Mouse (Mus musculus) frontal cortex, adult (tissue): ENCODE results near the gene She.
"Not testable (repeated sequence)": the region's sequence is repeated elsewhere in the genome, so short reads cannot be mapped to it uniquely, and the experiment has no call there.

ENCODE experiments used
- ATAC-seq: cut with Nextera tagmentation; 2 replicates; pipeline ENCODE4 v1.9.2; 2017; ENCODE audit warnings: mild to moderate bottlenecking, moderate library complexity, mixed read lengths; ENCODE audit not compliant: low TSS enrichment

She gene

DNA sequence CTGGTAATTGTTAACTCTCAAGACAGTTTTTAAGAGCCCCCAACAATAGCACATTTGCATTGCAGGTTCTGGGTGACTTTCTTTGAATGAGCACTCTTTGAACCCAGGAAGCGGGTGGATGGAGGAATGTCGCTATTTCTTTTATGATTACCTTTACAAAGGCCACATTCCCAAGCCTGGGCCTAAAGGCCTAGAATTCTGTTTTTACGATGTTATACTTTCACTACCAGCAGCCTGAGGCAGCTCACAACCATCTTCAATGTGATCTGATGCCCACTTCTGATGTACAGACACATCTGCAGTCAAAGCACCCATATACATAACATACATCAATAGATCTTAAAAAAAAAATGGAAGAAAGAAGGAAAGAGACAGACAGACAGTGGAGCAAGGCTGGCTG is 32.1 kb downstream of the She start:
- ATAC-seq = not testable (repeated sequence)

DNA sequence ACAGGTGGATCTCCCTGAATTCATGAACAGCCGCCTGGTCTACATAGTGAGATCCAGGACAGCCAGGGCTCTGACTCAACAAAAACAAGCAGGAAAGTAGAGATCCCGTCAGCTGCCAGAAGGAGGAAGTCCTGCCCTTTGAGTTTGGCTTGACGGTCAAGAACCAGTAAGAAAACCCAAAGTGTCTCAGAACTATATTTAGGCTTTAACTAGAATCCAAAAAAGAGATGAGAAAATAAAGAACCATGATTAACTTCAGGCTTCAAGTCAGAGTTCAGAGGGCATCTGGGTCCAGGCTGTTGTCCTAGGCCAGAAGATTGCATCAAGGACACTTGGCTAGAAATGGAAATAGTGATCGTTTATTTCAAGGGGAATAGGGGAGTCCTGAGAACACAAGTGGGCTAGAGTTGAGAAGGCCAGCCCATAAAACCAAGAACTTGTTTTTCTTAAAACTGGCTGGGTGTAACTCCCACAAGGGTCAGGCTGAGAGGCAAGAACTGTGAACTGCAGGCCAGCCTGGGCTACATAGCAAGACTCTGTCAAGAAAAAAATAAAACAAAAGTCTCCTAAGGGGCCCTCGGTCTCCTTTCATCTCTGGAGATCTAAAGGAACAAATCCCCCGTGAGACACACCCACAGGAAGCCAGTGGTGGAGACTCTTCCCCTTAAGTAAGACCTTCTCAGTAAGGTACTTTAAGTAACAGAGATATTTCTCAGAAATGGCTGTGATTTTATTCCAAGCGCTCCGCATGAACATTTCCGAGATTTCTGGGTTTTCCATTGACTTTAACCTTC is 32.7 kb downstream of the She start:
- ATAC-seq = no peak

DNA sequence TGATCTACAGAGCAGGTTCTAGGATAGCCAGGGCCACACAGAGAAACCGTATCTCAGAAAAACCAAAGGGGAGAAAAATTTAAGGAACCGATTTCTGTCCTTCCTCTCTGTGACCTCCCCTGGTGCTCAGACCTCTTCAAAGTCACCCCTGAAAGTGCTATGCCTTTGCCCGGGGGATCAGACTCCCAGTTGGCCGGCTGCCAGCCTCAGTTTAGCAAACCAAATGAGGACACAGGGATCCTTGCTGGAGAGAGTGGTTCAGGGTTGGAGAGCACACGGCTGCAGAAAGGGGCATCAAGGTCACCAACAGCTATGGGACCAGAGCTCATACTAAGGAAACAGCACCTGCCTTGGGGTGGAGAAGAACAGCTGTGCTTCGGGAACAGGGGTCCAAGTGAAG is 33.9 kb downstream of the She start:
- ATAC-seq = no peak

DNA sequence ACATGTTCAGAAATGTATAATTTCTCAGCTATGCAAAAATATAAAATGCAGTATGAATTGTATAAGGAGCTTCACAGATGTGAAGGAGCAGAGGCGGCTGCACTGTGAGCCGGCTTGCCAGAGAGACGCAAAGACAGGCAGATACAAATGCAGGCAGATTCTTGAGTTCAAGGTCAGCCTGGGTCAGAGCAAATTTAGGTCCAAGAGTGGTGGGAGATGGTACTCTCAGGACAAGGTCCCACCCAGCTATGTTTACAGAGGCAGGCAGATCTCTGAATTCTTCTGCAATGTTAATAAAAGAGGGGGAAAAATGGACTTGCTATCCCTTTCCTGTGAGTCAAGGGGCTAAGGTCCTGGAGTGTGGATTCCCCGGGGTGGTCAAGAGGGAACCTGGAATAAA is 34.6 kb downstream of the She start:
- ATAC-seq = no peak

DNA sequence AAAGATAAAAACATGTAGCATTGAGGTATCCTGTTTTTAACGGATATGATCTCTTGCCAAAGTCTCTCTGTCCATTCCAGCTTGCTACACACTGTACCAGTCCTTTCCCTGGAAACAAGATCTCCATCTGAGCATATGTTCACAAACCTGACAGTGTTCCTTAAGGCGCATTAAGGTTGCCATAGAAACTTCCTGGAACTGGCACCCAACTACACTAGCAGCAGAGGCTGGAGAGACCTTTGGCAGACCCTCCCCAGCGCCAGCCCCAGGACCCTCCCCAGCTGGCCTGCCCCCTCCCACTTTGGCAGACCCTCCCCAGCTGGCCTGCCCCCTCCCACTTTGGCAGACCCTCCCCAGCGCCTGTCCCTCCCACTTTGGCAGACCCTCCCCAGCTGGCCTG is 36.5 kb downstream of the She start:
- peak; percentile 88 for ATAC-seq

DNA sequence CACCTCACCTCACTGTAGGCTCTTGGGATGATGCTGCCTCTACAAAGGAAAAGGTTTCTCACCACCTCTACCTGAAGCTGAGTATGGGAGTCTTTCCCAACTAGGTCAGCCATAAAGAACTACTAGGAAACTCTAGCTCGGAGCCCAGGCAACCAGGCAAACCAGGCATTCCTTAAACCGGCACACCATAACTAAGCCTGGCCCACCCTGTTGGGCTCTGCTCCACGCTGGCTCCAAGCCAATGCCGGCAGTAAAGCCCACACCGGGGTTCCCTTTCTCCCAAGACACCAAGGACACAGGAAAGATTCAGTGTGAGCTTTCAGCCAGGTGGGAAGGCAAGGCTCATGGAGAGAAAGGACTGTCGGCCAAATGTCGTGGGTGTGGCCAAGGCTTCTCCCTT is 37.2 kb downstream of the She start:
- no peak for ATAC-seq

DNA sequence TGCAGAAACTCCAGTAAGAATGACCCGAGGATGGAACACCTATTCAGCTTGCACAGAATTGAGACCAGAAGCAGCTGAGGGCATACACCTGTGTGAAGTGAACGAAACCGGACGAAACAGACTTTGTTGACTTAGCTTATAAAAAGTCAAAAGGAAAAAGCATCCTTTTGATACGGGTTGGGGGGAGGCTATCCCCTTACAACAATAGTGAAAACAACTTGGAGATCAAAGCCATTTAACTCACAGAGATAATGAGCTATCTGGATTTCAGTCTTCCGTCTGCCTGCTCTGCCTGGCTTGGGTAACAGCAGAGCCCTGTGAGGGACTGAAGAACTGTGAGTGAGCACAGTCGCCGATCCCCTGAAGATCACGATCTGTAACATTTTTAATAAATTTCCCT is 37.8 kb downstream of the She start:
- ATAC-seq = no peak

DNA sequence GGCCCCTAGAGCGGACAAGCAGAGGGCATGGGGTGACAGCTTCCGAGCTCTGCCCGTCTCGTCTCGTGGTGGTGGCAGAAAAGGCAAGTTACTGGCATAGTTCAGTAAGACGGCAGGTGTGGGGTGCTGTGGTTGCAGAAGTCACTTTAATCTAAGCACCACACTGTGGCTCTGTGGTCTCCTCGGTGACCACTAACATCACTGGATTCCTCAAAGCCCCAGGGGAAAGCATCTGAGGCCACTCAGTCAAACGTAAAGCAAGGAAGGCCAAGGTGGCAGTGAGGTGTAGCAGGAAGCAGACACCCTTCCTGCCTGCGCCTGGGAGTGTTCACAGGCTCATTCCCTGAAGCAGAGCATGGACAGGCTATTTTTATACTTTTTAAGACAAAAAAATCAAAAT is 38.4 kb downstream of the She start:
- no peak for ATAC-seq

DNA sequence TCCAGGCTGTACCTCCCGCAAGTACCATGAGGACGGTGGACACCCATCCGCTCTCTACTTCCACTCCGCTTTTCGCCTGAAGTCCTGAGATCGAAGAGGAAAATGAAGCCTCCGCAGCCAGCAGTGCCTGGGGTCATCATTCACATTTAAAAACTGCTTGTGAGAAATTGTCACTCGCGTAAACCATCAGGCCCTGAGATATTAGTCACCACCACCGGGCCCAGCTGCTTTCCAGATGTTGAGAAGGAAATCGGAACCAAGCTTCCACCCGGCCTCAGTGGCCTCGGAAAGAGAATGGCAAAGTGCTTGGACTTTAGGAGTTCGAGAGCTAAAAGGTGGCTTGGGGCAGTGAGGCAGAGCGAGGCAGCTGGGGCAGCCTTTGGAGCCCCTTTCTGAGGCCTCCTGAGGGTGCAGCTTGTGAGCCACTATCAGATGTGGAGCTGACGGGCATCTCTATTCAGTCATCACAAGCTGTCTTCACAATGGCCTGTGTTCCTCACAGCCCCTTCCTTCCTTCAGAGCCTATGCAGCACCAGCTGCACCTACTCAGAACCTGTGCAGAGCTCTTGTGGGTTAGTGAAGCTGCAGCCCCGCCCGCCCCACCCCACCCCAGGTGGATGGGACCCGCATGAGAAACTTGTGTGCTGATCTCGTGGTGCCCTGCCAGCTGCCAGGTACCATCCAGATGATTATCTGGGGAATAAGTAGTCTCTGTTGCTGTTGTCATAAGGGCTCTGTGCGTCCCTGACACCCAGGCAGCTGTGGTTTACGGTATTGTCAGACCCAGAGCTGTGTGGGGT is 39.5 kb downstream of the She start:
- ATAC-seq = no peak

DNA sequence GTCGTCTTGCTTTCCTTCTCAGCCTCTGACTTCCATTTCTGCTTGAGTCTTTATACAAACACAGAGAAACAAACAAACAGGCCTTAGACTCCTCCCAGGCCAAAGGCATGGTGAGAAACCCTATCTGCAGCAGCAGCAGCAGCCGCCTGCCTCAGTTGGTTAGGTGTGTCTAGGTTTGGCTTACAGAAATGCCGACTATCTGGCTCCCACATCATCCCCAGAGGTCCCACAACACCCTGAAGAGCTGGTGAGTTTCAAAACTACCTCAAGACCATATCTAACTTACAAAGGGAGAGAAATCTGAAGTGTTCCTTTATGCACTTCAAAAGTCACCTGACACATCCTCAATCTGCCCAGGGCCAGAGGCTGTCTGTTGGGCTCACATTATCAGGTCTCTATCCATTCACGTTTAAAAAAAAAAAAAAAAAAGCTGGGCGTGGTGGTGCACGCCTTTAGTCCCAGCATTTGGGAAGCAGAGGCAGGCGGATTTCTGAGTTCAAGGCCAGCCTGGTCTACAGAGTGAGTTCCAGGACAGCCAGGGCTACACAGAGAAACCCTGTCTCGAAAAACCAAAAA is 40.3 kb downstream of the She start:
- no peak for ATAC-seq

DNA sequence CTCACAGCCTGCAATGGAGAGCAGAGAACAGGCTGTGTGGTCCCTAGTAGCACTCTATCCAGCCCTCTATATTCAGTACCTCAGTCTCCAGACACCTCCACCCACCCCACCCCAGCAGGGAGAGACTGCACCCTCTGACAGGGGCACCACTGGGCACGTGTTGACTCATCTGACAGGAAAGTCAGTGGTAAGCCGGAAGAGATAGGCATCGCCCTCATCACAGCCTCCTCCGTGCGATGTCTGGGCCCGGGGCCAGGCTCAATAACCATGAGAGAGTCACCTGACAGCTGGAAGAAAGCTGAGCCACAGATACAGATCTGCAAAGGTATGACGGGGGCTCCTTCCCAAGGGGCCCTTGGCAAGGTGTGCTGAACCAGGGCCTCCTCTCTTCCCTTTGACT is 41.0 kb downstream of the She start:
- ATAC-seq = peak; percentile 41; the same call in 1 of the 2 replicates

DNA sequence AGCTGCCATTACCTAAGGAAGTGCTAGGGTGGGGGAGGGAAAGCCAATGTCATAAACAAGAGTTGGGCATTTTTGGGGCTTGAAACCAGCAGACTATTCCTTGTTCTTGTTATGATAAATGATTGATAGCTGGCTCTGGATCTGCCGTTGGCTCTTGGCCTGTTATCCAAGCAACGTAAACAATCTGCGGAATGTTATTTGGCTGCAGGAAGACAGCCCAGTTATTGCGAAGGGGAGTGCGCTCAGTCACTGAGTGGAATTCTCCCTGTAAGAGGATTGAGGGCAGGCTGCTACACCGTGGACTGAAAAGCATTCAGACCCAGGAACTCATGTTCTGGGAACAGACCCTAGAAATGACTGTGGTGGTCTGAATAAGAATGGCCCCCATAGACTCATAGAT is 41.5 kb downstream of the She start:
- ATAC-seq = no peak

DNA sequence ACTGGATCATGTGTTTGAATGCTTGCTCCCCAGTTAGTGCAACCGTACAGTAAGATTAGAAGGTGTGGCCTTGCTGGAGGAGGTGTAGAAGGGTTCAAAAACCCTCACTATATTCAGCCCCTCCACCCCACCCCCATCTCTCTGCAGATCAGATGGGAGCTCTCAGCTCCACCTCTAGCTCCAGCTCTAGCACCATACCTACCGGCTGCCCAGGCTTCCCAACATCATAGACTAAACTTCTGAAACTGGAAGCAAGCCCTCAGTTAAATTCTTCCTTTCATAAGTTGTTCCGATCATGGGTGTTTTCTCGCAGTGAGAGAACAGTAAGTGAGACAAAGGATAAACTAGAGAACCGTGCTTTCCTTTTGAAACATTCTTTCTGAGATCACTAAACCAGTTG is 42.9 kb downstream of the She start:
- ATAC-seq = no peak

DNA sequence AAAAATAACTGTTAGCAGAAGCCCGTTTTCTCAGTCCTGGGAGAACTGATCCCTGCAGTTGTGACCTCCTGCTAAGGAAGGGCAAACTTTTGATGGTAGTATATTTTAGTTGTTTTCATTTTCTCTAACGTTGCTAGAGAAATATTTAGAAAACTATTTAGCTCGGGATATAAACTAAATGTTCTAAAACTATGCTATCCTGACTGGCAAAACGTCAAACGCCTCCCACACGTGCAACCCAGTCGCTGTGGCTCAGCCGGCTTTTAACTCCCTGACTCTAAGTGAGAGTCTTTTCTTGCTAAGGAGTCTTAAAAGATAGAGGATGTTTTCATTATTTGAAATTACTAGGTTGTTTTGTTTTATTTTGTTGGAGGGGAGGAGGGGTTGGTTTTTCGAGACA is 43.9 kb downstream of the She start:
- no peak for ATAC-seq

DNA sequence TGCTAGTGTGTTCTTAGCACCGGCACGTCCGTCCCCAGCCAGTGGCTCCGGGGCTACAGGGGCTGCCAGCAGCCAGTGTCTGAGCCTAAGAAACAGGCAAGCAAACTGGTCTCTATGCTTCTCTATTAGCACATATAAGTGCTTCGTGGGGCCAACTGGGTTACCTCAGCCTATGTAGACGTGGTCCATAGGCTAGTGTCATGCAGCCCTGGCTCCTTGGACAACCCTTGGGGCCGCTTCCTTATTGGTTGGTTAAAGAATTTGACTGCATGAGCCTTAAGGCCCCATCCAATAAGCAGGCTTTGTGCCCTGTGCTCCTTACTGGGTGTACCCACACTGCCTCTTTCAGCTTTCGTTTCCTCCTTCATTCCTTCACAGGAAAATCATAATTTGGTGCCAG is 44.6 kb downstream of the She start:
- no peak for ATAC-seq

DNA sequence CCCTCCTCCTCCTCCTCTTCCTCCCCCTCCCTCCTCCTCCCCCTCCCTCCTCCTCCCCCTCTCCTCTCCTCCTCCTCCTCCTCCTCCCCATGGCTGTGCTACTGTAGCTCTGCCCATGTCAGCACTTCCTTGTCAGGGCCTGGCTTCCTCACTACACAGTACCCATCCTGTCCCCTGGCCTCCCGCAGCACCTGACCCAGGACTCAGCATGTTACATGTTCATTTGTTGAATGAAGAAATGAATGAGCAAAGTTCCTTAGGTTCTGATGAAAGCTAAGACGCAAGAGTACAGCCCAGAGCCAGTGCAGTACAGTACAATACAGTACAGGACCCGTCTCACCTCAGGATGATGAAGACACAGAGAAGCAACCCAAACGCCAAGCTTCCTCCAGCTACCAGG is 45.3 kb downstream of the She start:
- ATAC-seq = no peak

DNA sequence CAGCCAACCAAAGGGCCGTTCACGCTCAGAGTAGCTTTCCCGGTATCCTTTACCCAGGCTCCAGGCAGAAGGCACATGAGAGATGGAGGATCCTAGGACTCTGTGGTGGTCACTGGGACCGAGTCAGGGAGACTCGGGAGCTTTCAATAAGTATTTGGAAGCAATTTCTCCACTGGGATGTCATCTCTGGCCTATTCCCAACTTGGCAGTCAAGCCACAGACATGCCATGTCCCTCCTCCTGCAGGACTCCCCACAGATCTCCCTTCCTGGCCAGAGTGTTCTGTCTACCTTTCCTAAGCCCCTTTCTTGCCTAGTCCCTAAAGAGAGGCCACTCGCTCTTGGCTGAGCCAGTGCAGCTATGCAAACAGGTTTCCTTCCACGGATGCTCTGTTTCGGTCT is 46.0 kb downstream of the She start:
- no peak for ATAC-seq

DNA sequence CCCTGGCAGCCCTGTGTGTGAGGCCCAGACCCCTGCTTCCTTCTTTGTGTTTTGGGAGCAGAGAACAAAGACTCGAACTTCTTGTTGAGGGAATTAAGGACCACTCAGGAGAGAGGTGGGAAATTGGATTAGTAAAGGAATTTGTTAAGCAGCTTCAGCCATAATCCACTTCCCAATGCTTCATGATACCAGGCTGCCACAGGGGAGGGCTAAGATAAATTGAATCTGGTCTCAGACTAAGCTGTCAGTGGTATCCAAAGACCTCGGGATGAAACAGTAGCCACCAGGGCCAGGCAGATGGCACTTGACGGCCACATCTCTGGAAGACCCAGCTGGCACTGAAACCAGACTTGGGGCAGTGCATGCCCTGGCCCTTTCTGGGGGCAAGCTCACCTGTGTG is 47.3 kb downstream of the She start:
- no peak for ATAC-seq

DNA sequence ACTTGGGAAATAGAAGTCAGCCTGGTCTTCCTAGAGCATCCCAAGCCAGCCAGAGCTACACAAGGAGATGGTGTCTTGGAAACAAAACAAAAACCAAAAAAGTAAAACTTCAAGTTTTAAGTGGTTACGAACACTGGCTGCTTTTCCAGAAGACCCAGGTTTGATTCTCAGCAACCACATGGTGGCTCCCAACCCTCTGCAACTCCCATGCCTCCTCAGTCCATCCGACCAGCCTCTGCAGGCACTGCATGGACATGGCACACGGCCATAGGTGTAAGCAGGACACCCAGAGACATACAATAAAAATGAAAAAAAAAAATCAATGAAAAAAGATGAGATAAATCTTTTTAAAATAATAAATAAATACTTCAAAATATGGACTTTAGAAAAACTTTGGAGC is 48.2 kb downstream of the She start:
- ATAC-seq = no peak

DNA sequence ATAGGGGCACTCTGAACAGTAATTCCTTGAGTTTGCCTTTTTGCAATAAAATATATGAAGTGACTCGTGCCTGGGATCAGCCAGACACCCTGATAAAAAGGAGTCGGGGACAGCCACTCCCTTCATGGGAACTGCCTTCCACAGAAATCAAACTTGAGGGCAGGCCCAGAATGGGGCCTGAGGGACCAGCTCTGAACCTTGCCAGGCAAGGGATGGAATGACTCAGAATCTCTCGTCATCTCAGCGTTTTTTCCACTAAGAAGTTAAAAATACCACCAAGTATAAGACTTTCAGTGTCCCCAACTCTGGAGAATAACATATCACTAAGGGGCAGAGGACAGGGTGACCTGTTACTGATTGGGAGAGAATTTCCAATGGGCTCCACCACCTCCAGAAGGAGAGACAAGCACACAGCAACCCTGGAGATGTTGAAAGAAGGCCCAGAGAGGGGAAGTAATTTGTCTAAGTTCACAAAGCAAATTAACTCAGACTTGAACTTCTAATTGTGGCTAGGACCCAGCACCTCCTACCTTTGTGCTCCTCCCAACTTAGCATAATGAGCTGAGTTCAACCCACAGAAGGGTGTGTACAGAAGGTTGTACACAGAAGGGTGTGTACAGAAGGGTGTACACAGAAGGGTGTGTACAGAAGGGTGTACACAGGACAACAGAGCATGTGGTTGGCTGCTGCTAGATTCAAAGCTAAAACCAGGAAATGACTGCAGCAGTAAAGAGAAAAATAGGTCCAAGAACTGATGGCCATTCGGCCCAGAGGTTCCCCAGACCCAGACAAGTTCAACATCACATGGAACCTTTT is 49.1 kb downstream of the She start:
- no peak for ATAC-seq

DNA sequence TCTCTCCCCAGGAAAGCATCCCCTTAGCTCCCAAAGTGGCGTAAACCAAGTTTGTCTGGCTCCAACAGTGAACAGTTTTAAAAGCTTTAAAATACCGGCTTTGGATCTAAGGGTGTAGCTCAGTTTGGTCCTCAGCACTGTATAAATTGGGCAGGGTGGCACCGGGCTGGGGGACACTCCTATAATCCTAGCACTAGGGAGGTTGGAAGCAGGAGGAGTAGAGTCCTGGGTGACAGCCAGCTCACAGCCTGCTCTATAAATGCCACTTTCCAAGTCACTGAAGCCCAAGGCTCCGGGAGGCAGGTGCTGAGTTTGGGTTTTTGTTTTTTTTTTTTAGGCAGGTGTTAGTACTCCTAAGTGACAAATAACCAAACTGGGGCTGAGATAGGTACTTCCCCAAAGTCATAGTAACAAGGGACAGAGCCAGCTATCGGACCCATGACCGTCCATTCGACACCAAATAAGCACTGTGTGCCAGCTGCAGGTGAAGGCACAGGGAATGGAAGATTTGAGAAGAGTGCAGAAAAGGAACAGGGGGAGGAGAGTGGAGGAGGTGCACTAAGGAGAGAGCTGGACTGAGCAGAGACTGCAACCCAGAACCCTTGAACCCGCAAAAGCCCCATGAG is 51.5 kb downstream of the She start:
- ATAC-seq = no peak

DNA sequence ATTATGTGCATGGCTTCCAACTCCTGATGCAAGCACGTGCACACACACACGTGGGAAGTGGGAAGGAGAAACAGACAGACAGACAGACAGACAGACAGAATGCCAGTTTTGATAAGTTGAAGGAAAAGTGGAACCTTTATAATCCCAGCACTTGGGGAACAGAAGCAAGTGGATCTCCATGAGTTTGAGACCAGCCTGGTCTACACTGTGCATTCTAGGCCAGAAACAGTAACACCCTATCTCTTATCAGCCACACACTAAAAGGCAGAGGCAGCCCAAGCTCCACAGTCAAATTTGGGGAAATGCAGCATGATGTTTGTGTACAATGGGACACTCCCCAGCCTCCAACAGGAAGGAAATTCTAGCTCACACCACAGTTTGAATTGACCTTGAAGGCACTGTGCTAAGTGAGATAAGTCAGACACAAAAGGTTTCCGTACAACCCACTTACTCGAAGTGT is 52.4 kb downstream of the She start:
- no peak for ATAC-seq
